Mouse (Mus musculus) right cerebral cortex, adult 2 months (tissue): Measurements from ENCODE around the gene Znrf3.

Experiments
- DNase-seq, 2 experiments: peaks; one replicate each; pipeline ENCODE4 v3.0.0; 2021 to 2022; ENCODE audit warnings: low spot score in 2 of 2

Gene Znrf3

GRCm38 (mm10) chr11:5442590-5443021, 2.0 kb downstream of the Znrf3 start:
- no peak for DNase-seq

- DNase-seq, result no peak
Measured at GRCm38 (mm10) chr11:5437646-5438045, 7.0 kb downstream of the Znrf3 start.

GRCm38 (mm10) chr11:5436988-5437387, 7.7 kb downstream of the Znrf3 start:
- DNase-seq, result no peak

- no peak for DNase-seq
Measured at GRCm38 (mm10) chr11:5435493-5435892, 9.2 kb downstream of the Znrf3 start.

- peak in 1 of 2 experiments; percentile 19 for DNase-seq
Measured at GRCm38 (mm10) chr11:5432330-5432729, 12.3 kb downstream of the Znrf3 start.

DNA sequence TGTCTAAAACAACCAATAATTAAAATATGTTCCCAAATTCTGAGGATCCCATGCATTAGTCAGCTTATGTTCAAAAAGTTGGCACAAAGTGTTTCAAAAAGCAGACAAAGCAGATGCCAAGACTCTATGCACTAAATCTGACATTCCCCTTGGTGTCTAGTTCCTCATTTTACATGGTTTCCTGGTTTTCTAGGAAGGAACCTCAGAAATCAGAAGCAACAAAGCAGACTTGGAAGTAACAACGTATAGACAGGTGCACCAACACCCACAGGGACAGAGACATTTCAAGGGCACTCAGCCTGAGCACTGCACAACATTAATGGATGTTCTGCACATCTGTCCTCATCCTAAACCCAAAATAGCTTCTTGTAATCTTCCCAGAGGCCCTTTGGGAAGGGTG, 13.8 kb downstream of the Znrf3 start:
- DNase-seq, result no peak

DNA sequence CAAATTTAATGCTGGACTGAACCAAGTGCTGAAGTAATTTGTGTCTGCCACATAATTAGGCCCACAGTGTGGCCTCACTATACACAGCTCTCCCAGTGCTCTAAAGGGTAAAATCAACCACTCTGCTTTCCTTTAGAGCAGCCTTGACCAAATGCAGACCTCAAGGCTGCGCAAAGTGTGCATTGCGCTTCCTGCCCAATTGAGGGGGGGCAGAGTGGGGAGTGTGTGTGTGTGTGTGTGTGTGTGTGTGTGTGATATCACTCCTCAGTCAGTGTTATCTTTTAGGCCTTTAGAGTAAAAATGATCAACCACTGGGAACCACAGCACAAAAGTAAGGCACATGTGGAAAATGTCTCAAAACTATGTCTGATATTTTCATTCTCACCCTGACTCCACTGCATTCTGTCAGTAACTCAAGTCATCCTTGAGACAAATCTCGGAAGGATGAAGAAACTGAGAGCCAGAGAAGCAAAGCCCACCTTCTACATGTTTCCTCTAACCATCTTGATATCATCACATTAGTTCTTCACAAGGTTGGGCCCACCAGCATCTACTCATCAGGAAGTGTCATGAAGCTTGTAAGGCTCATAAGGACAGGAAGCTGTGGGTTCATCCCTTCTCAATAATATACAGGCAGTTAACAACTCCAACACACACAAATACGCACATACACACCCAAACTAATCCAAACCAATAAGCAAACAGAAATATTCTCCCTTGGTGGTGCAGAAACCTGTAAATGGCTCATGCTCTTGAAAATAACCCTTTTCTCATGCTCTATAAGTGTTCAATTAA, 15.1 kb downstream of the Znrf3 start:
- DNase-seq, result no peak

DNA sequence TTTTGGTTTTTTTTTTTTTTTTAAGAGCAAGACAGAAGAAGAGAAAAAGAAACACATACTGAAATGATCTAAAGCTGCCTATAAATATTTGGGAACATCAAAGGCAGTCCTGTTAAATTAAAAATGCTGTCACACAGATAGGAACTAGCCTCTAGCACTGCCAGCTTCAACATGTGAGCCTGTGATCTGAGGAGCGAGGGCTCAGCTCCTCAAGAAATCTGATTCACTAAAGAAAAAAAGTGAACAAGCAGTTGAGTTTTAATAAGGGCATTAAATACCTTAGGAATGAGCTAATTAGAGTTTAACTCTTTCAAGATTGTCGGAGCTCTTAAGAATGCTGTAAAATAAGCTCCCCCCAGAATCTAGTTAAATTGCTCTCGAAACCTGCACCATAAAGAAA, 17.4 kb downstream of the Znrf3 start:
- no peak for DNase-seq

GRCm38 (mm10) chr11:5426317-5426716, 18.3 kb downstream of the Znrf3 start:
- DNase-seq, result no peak

GRCm38 (mm10) chr11:5425106-5425505, 19.5 kb downstream of the Znrf3 start:
- peak in 1 of 2 experiments; percentile 23 for DNase-seq

GRCm38 (mm10) chr11:5424185-5424584, 20.5 kb downstream of the Znrf3 start:
- DNase-seq, result no peak

- no peak for DNase-seq
Measured at GRCm38 (mm10) chr11:5423000-5423399, 21.6 kb downstream of the Znrf3 start.

GRCm38 (mm10) chr11:5422252-5422636, 22.4 kb downstream of the Znrf3 start:
- no peak for DNase-seq

DNA sequence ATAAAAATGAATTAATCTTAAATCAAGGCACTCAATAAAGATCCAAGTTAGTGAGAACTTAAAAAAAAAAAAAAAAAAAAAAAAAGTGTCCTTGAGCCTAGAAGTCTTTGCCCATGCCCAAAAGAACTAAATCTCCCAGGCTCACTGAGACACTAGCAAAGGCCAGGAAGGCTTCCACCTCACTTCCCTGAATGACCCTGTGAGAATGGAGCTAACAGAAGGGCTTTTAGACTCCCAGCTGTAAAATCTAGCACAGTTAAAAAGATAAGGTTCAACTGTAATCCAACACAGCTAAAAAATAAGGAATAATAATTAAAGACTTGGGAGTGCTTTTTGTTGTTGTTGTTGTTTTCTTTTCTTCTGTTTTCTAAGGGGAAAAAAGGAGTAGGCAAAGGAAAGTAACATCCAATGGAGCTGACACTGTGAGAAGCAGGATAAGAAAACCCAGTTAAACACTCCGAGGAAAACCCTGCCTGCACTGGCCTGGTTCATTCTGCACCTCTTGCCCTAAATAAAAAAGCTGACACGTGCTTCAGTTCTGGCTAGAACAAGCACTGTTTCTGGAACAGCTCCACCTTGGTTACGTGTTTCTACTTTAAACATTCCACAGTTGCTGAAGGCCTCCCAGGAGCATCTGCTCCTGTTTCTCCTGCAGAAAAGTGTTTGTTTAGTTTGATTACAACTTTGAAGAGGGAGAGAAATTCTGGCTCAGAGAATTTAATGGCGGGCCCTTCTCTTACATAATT, 23.0 kb downstream of the Znrf3 start:
- DNase-seq, result peak; percentile 34 to 70

- DNase-seq, result peak; percentile 22 to 46
Measured at GRCm38 (mm10) chr11:5415617-5416338, 28.9 kb downstream of the Znrf3 start.

DNA sequence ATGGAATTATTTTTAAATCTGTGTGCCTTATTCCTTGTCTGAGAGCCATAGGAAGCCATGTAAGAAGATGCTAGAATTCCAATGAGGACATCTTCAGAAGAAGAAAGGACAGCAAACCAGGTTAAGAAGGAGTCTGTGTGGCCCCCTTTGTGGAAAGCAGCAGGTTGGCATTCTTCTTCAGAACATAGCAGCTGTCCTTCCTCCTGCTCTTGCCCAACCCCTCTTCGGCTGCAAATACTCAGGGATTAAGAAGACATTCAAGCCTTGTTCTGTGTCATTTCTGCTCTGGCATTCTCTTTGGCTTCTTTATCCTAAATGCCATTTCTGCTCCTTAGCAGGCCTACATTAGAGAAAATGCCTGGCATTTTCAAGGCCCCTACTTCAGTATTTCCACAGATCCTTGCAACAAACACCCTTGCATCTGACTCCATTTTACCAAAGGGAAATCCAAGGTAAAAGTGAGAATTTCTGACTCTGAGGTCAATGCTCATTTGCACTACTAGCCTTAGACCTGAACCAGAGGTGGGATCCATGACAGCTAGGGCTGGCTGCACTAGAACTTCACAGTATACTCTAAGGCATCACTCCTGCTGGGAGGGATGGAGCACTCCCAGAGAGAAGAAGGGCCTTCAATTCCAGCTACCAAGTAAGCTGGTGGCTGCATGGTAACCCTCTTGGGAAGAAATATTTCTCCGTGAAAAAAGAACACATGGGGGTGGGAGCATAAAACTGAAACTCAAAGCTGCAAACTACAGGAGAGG, 29.6 kb downstream of the Znrf3 start:
- DNase-seq, result no peak

DNA sequence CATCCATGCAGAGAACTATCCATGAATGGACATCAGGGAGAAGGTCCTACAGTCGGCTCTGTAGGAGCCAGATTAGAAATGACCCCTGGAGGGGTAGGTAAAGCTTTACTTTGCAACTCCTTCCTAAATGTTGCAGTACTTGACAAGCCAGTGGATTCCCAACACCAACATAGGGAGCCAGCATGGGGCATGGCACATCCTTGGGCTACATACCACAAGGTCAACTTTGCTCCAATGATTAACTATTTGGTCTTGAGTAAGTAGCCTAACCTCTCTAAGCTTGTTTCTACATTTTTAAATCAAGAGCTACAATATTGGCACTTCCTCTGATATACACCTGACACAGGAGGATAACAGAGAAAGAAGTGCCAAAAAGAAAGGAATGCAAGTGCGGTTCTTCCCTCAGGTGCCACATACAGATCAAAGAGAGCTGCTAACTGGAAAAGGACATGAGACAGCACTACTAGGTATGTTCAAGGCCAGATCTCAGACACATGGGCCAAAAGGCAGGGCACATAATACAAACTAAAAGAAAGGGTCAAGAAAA, 31.9 kb downstream of the Znrf3 start:
- no peak for DNase-seq

GRCm38 (mm10) chr11:5411577-5411976, 33.1 kb downstream of the Znrf3 start:
- DNase-seq, result no peak

GRCm38 (mm10) chr11:5404180-5404579, 40.5 kb downstream of the Znrf3 start:
- no peak for DNase-seq

- no peak for DNase-seq
Measured at GRCm38 (mm10) chr11:5402127-5402733, 42.4 kb downstream of the Znrf3 start.
